Mouse (Mus musculus): Measurements from ENCODE around the gene Dnal4.

DNA sequence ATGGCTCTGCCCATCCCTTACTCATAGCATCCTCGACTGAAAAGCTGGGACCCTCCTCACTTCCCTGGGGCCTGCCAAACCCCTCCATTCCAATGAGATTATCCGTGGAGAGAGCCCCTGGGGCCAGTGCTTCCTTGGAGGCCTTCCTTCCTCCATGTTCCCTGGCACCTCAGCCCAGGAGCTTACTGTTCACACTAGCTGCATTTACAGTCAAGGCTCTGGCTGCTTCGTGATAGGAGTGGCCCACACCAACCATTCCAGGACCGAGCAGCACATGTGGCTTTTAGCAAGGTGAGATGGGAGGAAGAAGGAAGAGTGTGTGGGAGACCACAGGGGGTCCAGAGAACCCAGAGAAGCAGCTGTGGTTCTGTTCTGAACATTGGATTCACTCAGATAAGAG lies 23.8 kb downstream of the Dnal4 start:
- TF ChIP-seq POLR2A (IDR thresholded peaks at IDR 0.05; ENCODE audit: insufficient read length, low read depth) (no peak), SRF (IDR thresholded peaks at IDR 0.05; ENCODE audit: control insufficient read depth, insufficient read length, low read depth) (no peak)

All from myocyte (in vitro differentiated cells).